Comparison of ENCODE assay signal across 29 mouse cellular contexts in genomic region chr7:118763939-118764338, GRCm38 (mm10). TPM values are rescaled to one million over a fixed set of nuclear protein-coding genes. Genes with fewer than 3 reads are reported as not detected.
DNase-seq lines count a peak whose midpoint lies in the region; ATAC-seq lines count a peak whose summit lies in the region.
"Had no signal": no experiment of that assay in that cellular context is flagged by ENCODE, and none has a peak within 500 bp of the region (broad histone marks: within the 10 kb centered on the region; RNA-seq: fewer than 3 reads in every experiment).

No protein-coding gene starts in this region.

- no peak overlapping the region for H3K4me3 ChIP-seq in kidney, embryonic 15.5 days (replicated peaks)
- no peak overlapping the region for H3K4me3 ChIP-seq in kidney, embryonic 16.5 days (ENCODE audit: low read length)
- no peak overlapping the region for H3K4me3 ChIP-seq in hindbrain, embryonic 14.5 days (replicated peaks; ENCODE audit: low read length)
- H3K4me3 ChIP-seq: embryonic facial prominence, embryonic 10.5 days; embryonic facial prominence, embryonic 13.5 days; erythroblast, embryonic 14.5 days; forebrain, embryonic 12.5 days; forebrain, embryonic 15.5 days; heart, embryonic 12.5 days; heart, embryonic 15.5 days; hindbrain, embryonic 10.5 days; hindbrain, embryonic 13.5 days had no signal

- no peak overlapping the region for H3K4me2 ChIP-seq in kidney, embryonic 15.5 days
- no peak overlapping the region for H3K4me2 ChIP-seq in kidney, embryonic 16.5 days (replicated peaks; ENCODE audit: low read depth, low read length)
- no peak overlapping the region for H3K4me2 ChIP-seq in hindbrain, embryonic 14.5 days (replicated peaks)
- H3K4me2 ChIP-seq: embryonic facial prominence, embryonic 13.5 days; forebrain, embryonic 12.5 days; forebrain, embryonic 15.5 days; heart, embryonic 12.5 days; heart, embryonic 15.5 days; hindbrain, embryonic 13.5 days had no signal

- H3K27me3 ChIP-seq in kidney, embryonic 15.5 days = no peaks in the 10 kb centered on the region
- H3K27me3 ChIP-seq in kidney, embryonic 16.5 days (ENCODE audit: insufficient read depth, low read length) = no peaks in the 10 kb centered on the region
- H3K27me3 ChIP-seq in hindbrain, embryonic 14.5 days (ENCODE audit: control insufficient read depth, insufficient read depth, low read length) = no peaks in the 10 kb centered on the region
- H3K27me3 ChIP-seq: embryonic facial prominence, embryonic 13.5 days; forebrain, embryonic 12.5 days; forebrain, embryonic 15.5 days; heart, embryonic 12.5 days; heart, embryonic 15.5 days; hindbrain, embryonic 13.5 days had no signal

- H3K4me1 ChIP-seq in kidney, embryonic 15.5 days = peaks cover 3% of the 10 kb centered on the region; the same call in 1 of the 2 replicates
- no peaks in the 10 kb centered on the region for H3K4me1 ChIP-seq in kidney, embryonic 16.5 days (ENCODE audit: insufficient read depth, low read length)
- 0 out of 2 replicates have a peak, but pooled peaks cover 5% of the 10 kb centered on the region for H3K4me1 ChIP-seq in hindbrain, embryonic 14.5 days (replicated peaks; ENCODE audit: control insufficient read depth, insufficient read depth, low read length)
- H3K4me1 ChIP-seq: embryonic facial prominence, embryonic 10.5 days; embryonic facial prominence, embryonic 13.5 days had no signal

- DNase-seq in kidney, adult 11 months = peak; percentile 49
- DNase-seq in kidney, adult 8-10 months = peak; percentile 28 to 37
- peak; percentile 17 for DNase-seq in kidney, postnatal 10 days
- no peak for DNase-seq in hindbrain, embryonic 14.5 days (ENCODE audit: low spot score)
- DNase-seq: adrenal gland, adult 2 months; adrenal gland, postnatal 14 days; B cell, adult 2 months; cerebellum, adult 11 months; cerebellum, adult 8-10 months; cerebellum, postnatal 10 days; cerebellum, postnatal 36 days; embryo, embryonic 11 days; gastrocnemius, postnatal 10 days; gastrocnemius, postnatal 36 days; heart, postnatal 10 days; heart, postnatal 36 days had no signal

- H3K27ac ChIP-seq in kidney, embryonic 15.5 days = no peak overlapping the region
- H3K27ac ChIP-seq in kidney, embryonic 16.5 days (ENCODE audit: low read length) = no peak overlapping the region
- H3K27ac ChIP-seq in hindbrain, embryonic 14.5 days = no peak overlapping the region
- H3K27ac ChIP-seq: embryonic facial prominence, embryonic 10.5 days; embryonic facial prominence, embryonic 13.5 days; forebrain, embryonic 12.5 days; forebrain, embryonic 15.5 days; heart, embryonic 15.5 days; hindbrain, embryonic 10.5 days; hindbrain, embryonic 13.5 days; hindbrain, postnatal 0 days had no signal

- 88% methylated on average over 11 of the region's 11 CpGs for WGBS in kidney, embryonic 15.5 days
- 83% methylated on average over 11 of the region's 11 CpGs for WGBS in kidney, embryonic 16.5 days
- 91% methylated on average over 11 of the region's 11 CpGs for WGBS in hindbrain, embryonic 14.5 days

- H3K9ac ChIP-seq in kidney, embryonic 15.5 days = no peak overlapping the region
- H3K9ac ChIP-seq in kidney, embryonic 16.5 days (replicated peaks; ENCODE audit: low read length) = no peak overlapping the region
- no peak overlapping the region for H3K9ac ChIP-seq in hindbrain, embryonic 14.5 days
- H3K9ac ChIP-seq: embryonic facial prominence, embryonic 13.5 days; forebrain, embryonic 12.5 days; forebrain, embryonic 15.5 days; heart, embryonic 12.5 days; heart, embryonic 15.5 days; hindbrain, embryonic 13.5 days had no signal

- H3K9me3 ChIP-seq in kidney, embryonic 15.5 days (replicated peaks) = no peaks in the 10 kb centered on the region
- no peaks in the 10 kb centered on the region for H3K9me3 ChIP-seq in kidney, embryonic 16.5 days (ENCODE audit: low read length)
- no peaks in the 10 kb centered on the region for H3K9me3 ChIP-seq in hindbrain, embryonic 14.5 days (ENCODE audit: control insufficient read depth, low read length)
- H3K9me3 ChIP-seq: embryonic facial prominence, embryonic 10.5 days; embryonic facial prominence, embryonic 13.5 days; forebrain, embryonic 12.5 days; forebrain, embryonic 15.5 days; heart, embryonic 12.5 days; heart, embryonic 15.5 days; hindbrain, embryonic 10.5 days; hindbrain, embryonic 13.5 days had no signal

- peaks cover 60% of the 10 kb centered on the region for H3K36me3 ChIP-seq in kidney, embryonic 15.5 days
- peaks cover 15% of the 10 kb centered on the region for H3K36me3 ChIP-seq in kidney, embryonic 16.5 days (ENCODE audit: insufficient read depth, low read length)
- H3K36me3 ChIP-seq in hindbrain, embryonic 14.5 days (replicated peaks; ENCODE audit: control insufficient read depth, insufficient read depth) = peaks cover 90% of the 10 kb centered on the region

- ATAC-seq in kidney, embryonic 15.5 days (replicated peaks; ENCODE audit: low FRiP score) = no peak
- ATAC-seq in kidney, embryonic 16.5 days (ENCODE audit: low FRiP score, low TSS enrichment) = no peak
- no peak for ATAC-seq in frontal cortex, adult (ENCODE audit: low TSS enrichment)
- ATAC-seq in hindbrain, embryonic 14.5 days (ENCODE audit: low FRiP score) = no peak
- ATAC-seq: forebrain, embryonic 15.5 days; hindbrain, postnatal 0 days had no signal

RNA-seq across cellular contexts. Expression of gene Vps35l, which starts 23.9 kb away (rescaled TPM):
- polyA plus RNA-seq in kidney, embryonic 15.5 days (2015; fragmentation: Nextera tagmentation; extraction: Ambion mirVana) = 66.1 and 72.0 TPM in 2 replicates
- polyA plus RNA-seq in kidney, embryonic 16.5 days (2015; fragmentation: Nextera tagmentation; extraction: Ambion mirVana) = 72.8 and 81.0 TPM in 2 replicates
- polyA plus RNA-seq in hindbrain, embryonic 14.5 days (2014; fragmentation: Nextera tagmentation; extraction: Ambion mirVana) = 93.9 and 101 TPM in 2 replicates

RNA-seq across cellular contexts. Expression of gene Ccp110, which starts 51.6 kb away (rescaled TPM):
- 20.9 and 21.1 TPM in 2 replicates for polyA plus RNA-seq in kidney, embryonic 15.5 days (2015; fragmentation: Nextera tagmentation; extraction: Ambion mirVana)
- polyA plus RNA-seq in kidney, embryonic 16.5 days (2015; fragmentation: Nextera tagmentation; extraction: Ambion mirVana) = 20.0 and 21.1 TPM in 2 replicates
- polyA plus RNA-seq in hindbrain, embryonic 14.5 days (2014; fragmentation: Nextera tagmentation; extraction: Ambion mirVana) = 18.5 and 18.7 TPM in 2 replicates

RNA-seq across cellular contexts. Expression of gene Gde1, which starts 58.4 kb away (rescaled TPM):
- polyA plus RNA-seq in kidney, embryonic 15.5 days (2015; fragmentation: Nextera tagmentation; extraction: Ambion mirVana) = 87.5 and 96.9 TPM in 2 replicates
- polyA plus RNA-seq in kidney, embryonic 16.5 days (2015; fragmentation: Nextera tagmentation; extraction: Ambion mirVana) = 106 and 109 TPM in 2 replicates
- polyA plus RNA-seq in hindbrain, embryonic 14.5 days (2014; fragmentation: Nextera tagmentation; extraction: Ambion mirVana) = 228 and 243 TPM in 2 replicates
